Mouse (Mus musculus): Measurements from ENCODE around the gene Mki67. TPM values are rescaled to one million over a fixed set of nuclear protein-coding genes. Genes with fewer than 3 reads are reported as not detected.

The Mki67 gene
- polyA plus RNA-seq, 1 experiment = 22.2 TPM

- no peak for TF ChIP-seq GATA1 (IDR thresholded peaks at IDR 0.05; ENCODE audit: low read length)
Observed at GRCm38 (mm10) chr7:135694796-135695195, 21.4 kb downstream of the Mki67 start.

GRCm38 (mm10) chr7:135694130-135694529 is 22.0 kb downstream of the Mki67 start:
- TF ChIP-seq GATA1 (IDR thresholded peaks at IDR 0.05; ENCODE audit: low read length) = no peak

GRCm38 (mm10) chr7:135691941-135692340 is 24.2 kb downstream of the Mki67 start:
- TF ChIP-seq GATA1 (IDR thresholded peaks at IDR 0.05; ENCODE audit: low read length) = no peak

GRCm38 (mm10) chr7:135689396-135689795 is 26.8 kb downstream of the Mki67 start:
- no peak for TF ChIP-seq GATA1 (IDR thresholded peaks at IDR 0.05; ENCODE audit: low read length)

GRCm38 (mm10) chr7:135684938-135685337 is 31.2 kb downstream of the Mki67 start:
- no peak for TF ChIP-seq GATA1 (IDR thresholded peaks at IDR 0.05; ENCODE audit: low read length)

GRCm38 (mm10) chr7:135680334-135680733 is 35.8 kb downstream of the Mki67 start:
- TF ChIP-seq GATA1 (IDR thresholded peaks at IDR 0.05; ENCODE audit: low read length) = no peak

GRCm38 (mm10) chr7:135676722-135677121 is 39.4 kb downstream of the Mki67 start:
- TF ChIP-seq GATA1 (IDR thresholded peaks at IDR 0.05; ENCODE audit: low read length) = no peak

GRCm38 (mm10) chr7:135673576-135673975 is 42.6 kb downstream of the Mki67 start:
- no peak for TF ChIP-seq GATA1 (IDR thresholded peaks at IDR 0.05; ENCODE audit: low read length)

- no peak for TF ChIP-seq GATA1 (IDR thresholded peaks at IDR 0.05; ENCODE audit: low read length)
Observed at GRCm38 (mm10) chr7:135668852-135669739, 47.1 kb downstream of the Mki67 start.

- TF ChIP-seq GATA1 (IDR thresholded peaks at IDR 0.05; ENCODE audit: low read length) = no peak
Observed at GRCm38 (mm10) chr7:135666314-135666713, 49.8 kb downstream of the Mki67 start.

- no peak for TF ChIP-seq GATA1 (IDR thresholded peaks at IDR 0.05; ENCODE audit: low read length)
Observed at GRCm38 (mm10) chr7:135664211-135664610, 52.0 kb downstream of the Mki67 start.

GRCm38 (mm10) chr7:135660314-135660713 is 55.8 kb downstream of the Mki67 start:
- TF ChIP-seq GATA1 (IDR thresholded peaks at IDR 0.05; ENCODE audit: low read length) = no peak

GRCm38 (mm10) chr7:135659314-135659935 is 56.7 kb downstream of the Mki67 start:
- no peak for TF ChIP-seq GATA1 (IDR thresholded peaks at IDR 0.05; ENCODE audit: low read length)

- TF ChIP-seq GATA1 (IDR thresholded peaks at IDR 0.05; ENCODE audit: low read length) = no peak
Observed at GRCm38 (mm10) chr7:135658150-135658549, 58.0 kb downstream of the Mki67 start.

GRCm38 (mm10) chr7:135655113-135655512 is 61.0 kb downstream of the Mki67 start:
- no peak for TF ChIP-seq GATA1 (IDR thresholded peaks at IDR 0.05; ENCODE audit: low read length)

GRCm38 (mm10) chr7:135654288-135654687 is 61.9 kb downstream of the Mki67 start:
- TF ChIP-seq GATA1 (IDR thresholded peaks at IDR 0.05; ENCODE audit: low read length) = no peak

- TF ChIP-seq GATA1 (IDR thresholded peaks at IDR 0.05; ENCODE audit: low read length) = no peak
Observed at GRCm38 (mm10) chr7:135653601-135654000, 62.6 kb downstream of the Mki67 start.

Measured in G1E-ER4 (cell line).